Mouse (Mus musculus) small intestine, adult 2 months (tissue): ENCODE results near the gene Baiap2l1.

ENCODE experiments used
- CTCF ChIP-seq: fragments of 200-500 bp; IDR thresholded peaks from 2 replicates; pipeline ENCODE4 v1.5.1; 2012; ENCODE audit warnings: low read depth, mild to moderate bottlenecking, control low read depth, inconsistent platforms, low read length, moderate library complexity, mixed read lengths; ENCODE audit not compliant: insufficient replicate concordance, insufficient read length; ENCODE audit errors: extremely low read depth
- POLR2A ChIP-seq: fragments of 200-500 bp; IDR thresholded peaks from 2 replicates; pipeline ENCODE4 v1.6.1; 2012; ENCODE audit warnings: low read depth, mild to moderate bottlenecking, control low read depth, inconsistent platforms, low read length, moderate library complexity

GRCm38 (mm10) chr5:144394142-144394541, 36.2 kb upstream of the Baiap2l1 start:
- TF ChIP-seq POLR2A, result no peak
- no peak for TF ChIP-seq CTCF
